Mouse (Mus musculus) adrenal gland, postnatal 10 days (tissue): ENCODE data around the gene Astl. TPM values are rescaled to one million over a fixed set of nuclear protein-coding genes. Genes with fewer than 3 reads are reported as not detected.

ENCODE experiments used
- DNase-seq: peaks from one replicate; pipeline ENCODE4 v3.0.0; 2021; ENCODE audit warnings: mixed read lengths
- total RNA-seq, 2 experiments: library from RNA; stranded (reverse); gene quantifications; 2 replicates each; pipeline ENCODE4 v1.2.3; 2021

Gene Astl
- total RNA-seq, 2 experiments from 2014 or later = 0.21 TPM; not detected in 1

DNA sequence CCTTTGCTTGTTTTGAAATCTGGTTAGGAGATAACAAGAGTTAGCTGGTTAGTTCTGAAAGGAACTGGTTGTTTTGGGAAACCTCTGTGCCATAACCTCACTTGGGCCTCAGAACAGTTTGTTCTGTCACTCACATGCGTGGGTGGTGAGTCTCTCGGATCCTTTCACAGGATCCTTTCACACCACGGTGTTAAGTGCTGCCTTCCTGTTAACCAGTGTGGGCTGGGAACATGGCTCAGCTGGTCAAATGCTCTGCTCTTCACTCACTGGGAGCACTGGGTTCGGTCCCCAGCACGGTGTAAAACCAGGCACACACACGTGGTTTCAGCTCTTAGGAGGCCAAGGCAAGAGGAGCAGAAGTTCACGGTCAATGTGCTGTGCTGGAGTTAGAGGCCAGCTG, 14.0 kb upstream of the Astl start:
- DNase-seq = no peak

- DNase-seq = no peak
These were observed 10.2 kb upstream of the Astl start for GRCm38 (mm10) chr2:127328090-127328851.

- DNase-seq = no peak
These were observed 5.5 kb upstream of the Astl start for GRCm38 (mm10) chr2:127332807-127333570.

- DNase-seq = no peak
These were observed 4.4 kb upstream of the Astl start for GRCm38 (mm10) chr2:127333945-127334603.

GRCm38 (mm10) chr2:127335078-127335541, 3.3 kb upstream of the Astl start:
- DNase-seq = no peak

DNA sequence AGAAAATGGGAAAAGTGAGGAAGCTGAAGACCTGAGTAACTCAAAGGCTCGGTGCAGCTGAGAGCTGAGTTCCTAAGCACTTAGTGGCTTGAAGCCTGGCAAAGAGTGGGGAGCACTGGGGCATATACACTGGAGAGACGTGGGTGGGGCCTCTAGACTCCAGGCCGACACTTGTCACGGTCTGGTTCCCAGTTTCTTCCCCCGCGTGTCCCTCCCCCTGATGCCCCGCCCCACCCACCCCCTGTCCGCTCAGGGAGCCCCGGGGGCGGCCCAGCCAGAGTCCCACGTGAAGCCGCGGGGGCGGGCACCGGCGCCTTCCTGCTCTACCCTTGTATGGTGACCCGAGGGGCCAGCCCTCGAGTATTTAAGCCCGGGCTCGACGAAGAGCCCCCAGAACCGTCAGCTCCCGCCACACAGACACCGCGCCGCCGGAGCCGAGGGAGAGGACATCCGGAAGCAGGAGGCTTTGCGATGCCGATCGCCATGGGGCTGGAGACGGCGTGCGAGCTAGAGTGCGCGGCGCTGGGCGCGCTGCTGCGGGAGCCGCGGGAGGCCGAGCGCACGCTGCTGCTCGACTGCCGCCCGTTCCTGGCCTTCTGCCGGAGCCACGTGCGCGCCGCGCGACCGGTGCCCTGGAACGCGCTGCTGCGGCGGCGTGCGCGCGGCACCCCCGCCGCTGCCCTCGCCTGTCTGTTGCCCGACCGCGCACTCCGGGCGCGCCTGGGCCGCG, 2.5 kb upstream of the Astl start, which contains the start of gene Dusp2:
Gene Dusp2 (plus strand): TSS at position 393 of the 730 bp plus-strand sequence.
- DNase-seq = peak; percentile 81

- DNase-seq = no peak
These were observed 2.0 kb upstream of the Astl start for GRCm38 (mm10) chr2:127336497-127336832.

- no peak for DNase-seq
These were observed 1.6 kb upstream of the Astl start for GRCm38 (mm10) chr2:127336885-127337284.

GRCm38 (mm10) chr2:127337531-127337930, 908 bp upstream of the Astl start:
- no peak for DNase-seq

GRCm38 (mm10) chr2:127338012-127338411, 427 bp upstream of the Astl start:
- DNase-seq = no peak

GRCm38 (mm10) chr2:127338833-127339232, 394 bp downstream of the Astl start:
- no peak for DNase-seq

- DNase-seq = no peak
These were observed 823 bp downstream of the Astl start for GRCm38 (mm10) chr2:127339262-127339661.

- DNase-seq = peak; percentile 82
These were observed 2.7 kb downstream of the Astl start for GRCm38 (mm10) chr2:127341159-127341558.

GRCm38 (mm10) chr2:127346334-127346733, 7.9 kb downstream of the Astl start:
- no peak for DNase-seq

GRCm38 (mm10) chr2:127347147-127347985, 8.9 kb downstream of the Astl start:
- DNase-seq = no peak

DNA sequence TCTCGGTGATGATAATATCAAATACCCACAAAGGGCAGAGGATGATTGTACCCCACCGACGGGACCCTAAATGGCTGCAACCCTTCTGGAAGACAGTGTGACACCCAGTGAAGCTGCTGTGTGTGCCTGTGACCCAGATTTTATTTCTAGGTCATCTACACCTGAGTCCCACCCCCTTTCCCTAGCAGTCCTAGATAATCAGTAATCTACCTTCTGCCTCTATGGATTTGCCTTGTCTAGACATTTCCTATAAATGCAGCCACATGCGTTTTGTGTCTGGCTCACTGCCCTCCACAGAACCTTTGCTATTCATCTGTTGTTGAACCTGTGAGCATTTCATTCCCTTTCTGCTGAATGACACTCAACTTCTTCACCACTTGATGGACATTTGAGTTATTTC, 15.4 kb downstream of the Astl start:
- DNase-seq = no peak

GRCm38 (mm10) chr2:127362459-127363281, 24.2 kb downstream of the Astl start, which contains the start of gene Adra2b:
Gene Adra2b, plus strand, starts transcription at chr2:127363208.
- peak; percentile 91 for DNase-seq

GRCm38 (mm10) chr2:127363282-127363652, 24.8 kb downstream of the Astl start:
- no peak for DNase-seq

GRCm38 (mm10) chr2:127363696-127364095, 25.3 kb downstream of the Astl start:
- no peak for DNase-seq

- no peak for DNase-seq
These were observed 26.0 kb downstream of the Astl start for GRCm38 (mm10) chr2:127364452-127364851.
